Mouse (Mus musculus): ENCODE results near the gene Tmem144. TPM values are rescaled to one million over a fixed set of nuclear protein-coding genes. Genes with fewer than 3 reads are reported as not detected.
"Not testable (repeated sequence)": the region's sequence is repeated elsewhere in the genome, so short reads cannot be mapped to it uniquely, and the experiment has no call there.

The Tmem144 gene
- polyA plus RNA-seq, 1 experiment from 2014 or later = 4.9 TPM

- H3K4me1 ChIP-seq (replicated peaks; ENCODE audit: control insufficient read depth, insufficient read depth, low read length) = 0 out of 2 replicates have a peak, but pooled peaks cover 2% of the 10 kb centered on the region
- no peak overlapping the region for H3K4me3 ChIP-seq (ENCODE audit: low read depth, low read length)
- H3K27ac ChIP-seq (ENCODE audit: low read depth, low read length) = no peak overlapping the region
- WGBS = 45% methylated on average over 3 of the region's 3 CpGs
- DNase-seq (ENCODE audit: low spot score) (no peak), ATAC-seq (replicated peaks; ENCODE audit: low FRiP score) (no peak)
- H3K9ac ChIP-seq (ENCODE audit: low read depth, low read length) = no peak overlapping the region
- H3K36me3 ChIP-seq (ENCODE audit: control insufficient read depth, insufficient read depth, low read length) = no peaks in the 10 kb centered on the region
- no peak overlapping the region for H3K4me2 ChIP-seq
- H3K27me3 ChIP-seq (replicated peaks; ENCODE audit: control insufficient read depth, insufficient read depth, low read length) = no peaks in the 10 kb centered on the region
- H3K9me3 ChIP-seq (ENCODE audit: control insufficient read depth, low read length) = no peaks in the 10 kb centered on the region
Observed at GRCm38 (mm10) chr3:79811632-79812031, 40.9 kb downstream of the Tmem144 start.

DNA sequence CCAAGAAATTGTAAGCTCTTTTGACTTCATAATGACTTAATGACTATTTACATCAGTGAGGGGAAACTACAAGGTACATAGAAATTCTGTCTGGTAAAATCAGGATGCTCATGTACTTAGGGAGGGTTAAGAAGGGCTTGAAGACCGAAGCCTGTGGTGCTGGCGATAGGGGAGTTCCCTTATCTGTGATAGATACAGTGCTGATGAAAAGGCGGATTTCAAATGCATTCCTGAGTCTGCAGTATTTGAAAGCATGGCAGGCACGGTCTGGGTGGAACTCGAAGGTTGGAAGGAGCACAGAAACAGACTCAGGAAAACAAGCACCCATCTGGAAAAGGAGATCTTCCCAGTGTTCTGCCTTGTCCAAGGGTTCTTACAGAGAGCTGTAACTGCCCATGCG lies 42.0 kb downstream of the Tmem144 start:
- no peak for DNase-seq (ENCODE audit: low spot score)
- Histone ChIP-seq H3K9me3 (ENCODE audit: control insufficient read depth, low read length) (no peaks in the 10 kb centered on the region), H3K27ac (ENCODE audit: low read depth, low read length) (no peak overlapping the region), H3K27me3 (replicated peaks; ENCODE audit: control insufficient read depth, insufficient read depth, low read length) (no peaks in the 10 kb centered on the region), H3K4me2 (no peak overlapping the region), H3K4me1 (replicated peaks; ENCODE audit: control insufficient read depth, insufficient read depth, low read length) (0 out of 2 replicates have a peak, but pooled peaks cover 2% of the 10 kb centered on the region), H3K36me3 (ENCODE audit: control insufficient read depth, insufficient read depth, low read length) (no peaks in the 10 kb centered on the region), H3K4me3 (ENCODE audit: low read depth, low read length) (no peak overlapping the region), H3K9ac (ENCODE audit: low read depth, low read length) (no peak overlapping the region)
- 47% methylated on average over 6 of the region's 6 CpGs for WGBS
- no peak for ATAC-seq (replicated peaks; ENCODE audit: low FRiP score)

DNA sequence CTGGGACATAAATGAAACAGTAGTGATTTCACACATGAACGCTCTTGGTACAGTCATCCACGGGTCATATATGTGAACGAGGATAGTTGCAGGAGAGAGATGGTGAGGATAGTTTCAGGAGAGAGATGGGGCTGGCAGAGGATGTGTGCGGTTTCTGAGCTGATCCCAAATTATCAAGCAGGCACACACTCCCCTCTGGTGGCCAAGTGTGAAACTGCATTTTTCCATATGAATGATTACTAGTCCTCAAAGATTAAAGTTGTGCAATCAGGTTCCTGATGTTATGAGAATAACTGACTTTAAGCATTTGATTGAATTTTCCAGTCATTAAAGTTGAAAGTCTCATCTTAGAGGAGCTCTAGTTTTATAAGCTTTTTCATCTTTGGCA lies 43.4 kb downstream of the Tmem144 start:
- ATAC-seq (replicated peaks; ENCODE audit: low FRiP score) = 0 out of 2 replicates have a peak, but pooled peaks have one; percentile 34
- H3K4me1 ChIP-seq (replicated peaks; ENCODE audit: control insufficient read depth, insufficient read depth, low read length) = 0 out of 2 replicates have a peak, but pooled peaks cover 2% of the 10 kb centered on the region
- 9% methylated on average over 4 of the region's 4 CpGs for WGBS
- no peaks in the 10 kb centered on the region for H3K27me3 ChIP-seq (replicated peaks; ENCODE audit: control insufficient read depth, insufficient read depth, low read length)
- H3K27ac ChIP-seq (ENCODE audit: low read depth, low read length) = no peak overlapping the region
- H3K9ac ChIP-seq (ENCODE audit: low read depth, low read length) = no peak overlapping the region
- no peak overlapping the region for H3K4me3 ChIP-seq (ENCODE audit: low read depth, low read length)
- H3K36me3 ChIP-seq (ENCODE audit: control insufficient read depth, insufficient read depth, low read length) = no peaks in the 10 kb centered on the region
- no peak overlapping the region for H3K4me2 ChIP-seq
- no peaks in the 10 kb centered on the region for H3K9me3 ChIP-seq (ENCODE audit: control insufficient read depth, low read length)
- DNase-seq (ENCODE audit: low spot score) = peak; percentile 49

- H3K4me1 ChIP-seq (replicated peaks; ENCODE audit: control insufficient read depth, insufficient read depth, low read length) = 0 out of 2 replicates have a peak, but pooled peaks cover 2% of the 10 kb centered on the region
- no peak overlapping the region for H3K9ac ChIP-seq (ENCODE audit: low read depth, low read length)
- no peaks in the 10 kb centered on the region for H3K9me3 ChIP-seq (ENCODE audit: control insufficient read depth, low read length)
- 77% methylated on average over 9 of the region's 9 CpGs for WGBS
- ATAC-seq (replicated peaks; ENCODE audit: low FRiP score) (no peak), DNase-seq (ENCODE audit: low spot score) (no peak)
- no peak overlapping the region for H3K4me3 ChIP-seq (ENCODE audit: low read depth, low read length)
- no peaks in the 10 kb centered on the region for H3K36me3 ChIP-seq (ENCODE audit: control insufficient read depth, insufficient read depth, low read length)
- no peak overlapping the region for H3K4me2 ChIP-seq
- no peaks in the 10 kb centered on the region for H3K27me3 ChIP-seq (replicated peaks; ENCODE audit: control insufficient read depth, insufficient read depth, low read length)
- no peak overlapping the region for H3K27ac ChIP-seq (ENCODE audit: low read depth, low read length)
Observed at GRCm38 (mm10) chr3:79808530-79809179, 43.9 kb downstream of the Tmem144 start.

- not testable (repeated sequence) for H3K27me3 ChIP-seq (replicated peaks; ENCODE audit: control insufficient read depth, insufficient read depth, low read length); H3K9me3 ChIP-seq (ENCODE audit: control insufficient read depth, low read length); H3K4me2 ChIP-seq; DNase-seq (ENCODE audit: low spot score); H3K36me3 ChIP-seq (ENCODE audit: control insufficient read depth, insufficient read depth, low read length); H3K9ac ChIP-seq (ENCODE audit: low read depth, low read length); H3K27ac ChIP-seq (ENCODE audit: low read depth, low read length); H3K4me3 ChIP-seq (ENCODE audit: low read depth, low read length); ATAC-seq (replicated peaks; ENCODE audit: low FRiP score); H3K4me1 ChIP-seq (replicated peaks; ENCODE audit: control insufficient read depth, insufficient read depth, low read length)
- 72% methylated on average over 7 of the region's 7 CpGs for WGBS
Observed at GRCm38 (mm10) chr3:79800761-79801160, 51.8 kb downstream of the Tmem144 start.

DNA sequence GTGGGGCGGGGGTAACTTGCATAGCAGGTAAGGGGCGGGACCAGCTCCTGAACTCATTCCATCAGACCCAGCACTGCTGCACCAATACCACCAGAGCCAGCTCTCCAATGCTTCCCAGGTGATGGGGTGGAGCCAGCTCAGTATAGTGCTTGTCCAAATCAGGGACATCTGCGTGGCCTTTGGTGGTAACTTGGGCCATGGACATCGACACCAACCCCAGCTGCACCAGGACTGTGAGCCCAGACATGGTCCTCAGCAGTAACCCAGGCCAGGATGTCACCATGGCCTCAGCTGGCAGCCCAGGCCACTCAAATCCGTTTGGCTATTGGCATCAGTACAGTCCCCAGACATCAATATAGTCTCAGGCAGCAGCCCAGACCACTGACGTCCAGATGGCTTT lies 60.3 kb downstream of the Tmem144 start:
- H3K4me2 ChIP-seq = no peak overlapping the region
- ATAC-seq (replicated peaks; ENCODE audit: low FRiP score) (no peak), DNase-seq (ENCODE audit: low spot score) (no peak)
- H3K36me3 ChIP-seq (ENCODE audit: control insufficient read depth, insufficient read depth, low read length) = no peaks in the 10 kb centered on the region
- no peak overlapping the region for H3K27ac ChIP-seq (ENCODE audit: low read depth, low read length)
- H3K4me3 ChIP-seq (ENCODE audit: low read depth, low read length) = no peak overlapping the region
- H3K27me3 ChIP-seq (replicated peaks; ENCODE audit: control insufficient read depth, insufficient read depth, low read length) = no peaks in the 10 kb centered on the region
- no peak overlapping the region for H3K9ac ChIP-seq (ENCODE audit: low read depth, low read length)
- H3K4me1 ChIP-seq (replicated peaks; ENCODE audit: control insufficient read depth, insufficient read depth, low read length) = no peaks in the 10 kb centered on the region
- H3K9me3 ChIP-seq (ENCODE audit: control insufficient read depth, low read length) = no peaks in the 10 kb centered on the region
- WGBS = 74% methylated on average over 6 of the region's 6 CpGs

- Histone ChIP-seq H3K4me3 (ENCODE audit: low read depth, low read length) (no peak overlapping the region), H3K9ac (ENCODE audit: low read depth, low read length) (no peak overlapping the region), H3K4me1 (replicated peaks; ENCODE audit: control insufficient read depth, insufficient read depth, low read length) (no peaks in the 10 kb centered on the region), H3K36me3 (ENCODE audit: control insufficient read depth, insufficient read depth, low read length) (no peaks in the 10 kb centered on the region), H3K9me3 (ENCODE audit: control insufficient read depth, low read length) (no peaks in the 10 kb centered on the region), H3K27me3 (replicated peaks; ENCODE audit: control insufficient read depth, insufficient read depth, low read length) (no peaks in the 10 kb centered on the region), H3K27ac (ENCODE audit: low read depth, low read length) (no peak overlapping the region), H3K4me2 (no peak overlapping the region)
- ATAC-seq (replicated peaks; ENCODE audit: low FRiP score) (no peak), DNase-seq (ENCODE audit: low spot score) (no peak)
- 59% methylated on average over 3 of the region's 3 CpGs for WGBS
Observed at GRCm38 (mm10) chr3:79790324-79790723, 62.2 kb downstream of the Tmem144 start.

DNA sequence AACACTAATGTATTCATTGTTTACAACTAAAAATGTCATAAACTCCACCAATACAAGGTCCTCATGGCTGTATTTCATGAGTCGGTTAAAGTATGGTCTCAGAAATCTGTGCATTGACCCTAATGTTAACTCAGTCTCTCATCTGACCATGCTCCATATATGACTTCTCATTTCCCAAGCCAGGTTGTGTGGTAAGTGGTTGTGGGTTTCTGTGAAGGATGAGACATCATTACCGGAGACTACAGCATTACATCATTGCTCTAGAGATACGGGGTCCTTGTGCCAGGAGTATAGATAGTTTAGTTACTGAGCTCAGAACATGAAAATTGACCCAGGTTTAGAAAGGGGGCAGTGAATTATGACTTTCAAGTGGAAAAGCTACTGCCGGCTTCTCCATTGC lies 63.0 kb downstream of the Tmem144 start:
- Histone ChIP-seq H3K27ac (ENCODE audit: low read depth, low read length) (no peak overlapping the region), H3K4me3 (ENCODE audit: low read depth, low read length) (no peak overlapping the region), H3K36me3 (ENCODE audit: control insufficient read depth, insufficient read depth, low read length) (no peaks in the 10 kb centered on the region), H3K9ac (ENCODE audit: low read depth, low read length) (no peak overlapping the region), H3K9me3 (ENCODE audit: control insufficient read depth, low read length) (no peaks in the 10 kb centered on the region), H3K4me1 (replicated peaks; ENCODE audit: control insufficient read depth, insufficient read depth, low read length) (no peaks in the 10 kb centered on the region), H3K27me3 (replicated peaks; ENCODE audit: control insufficient read depth, insufficient read depth, low read length) (no peaks in the 10 kb centered on the region), H3K4me2 (no peak overlapping the region)
- ATAC-seq (replicated peaks; ENCODE audit: low FRiP score) = no peak
- 63% methylated on average over 4 of the region's 4 CpGs for WGBS
- DNase-seq (ENCODE audit: low spot score) = no peak

- Histone ChIP-seq H3K27me3 (replicated peaks; ENCODE audit: control insufficient read depth, insufficient read depth, low read length) (no peaks in the 10 kb centered on the region), H3K4me2 (no peak overlapping the region), H3K9ac (ENCODE audit: low read depth, low read length) (no peak overlapping the region), H3K4me1 (replicated peaks; ENCODE audit: control insufficient read depth, insufficient read depth, low read length) (no peaks in the 10 kb centered on the region), H3K36me3 (ENCODE audit: control insufficient read depth, insufficient read depth, low read length) (no peaks in the 10 kb centered on the region), H3K27ac (ENCODE audit: low read depth, low read length) (no peak overlapping the region), H3K9me3 (ENCODE audit: control insufficient read depth, low read length) (no peaks in the 10 kb centered on the region), H3K4me3 (ENCODE audit: low read depth, low read length) (no peak overlapping the region)
- ATAC-seq (replicated peaks; ENCODE audit: low FRiP score) (no peak), DNase-seq (ENCODE audit: low spot score) (no peak)
- 69% methylated on average over 6 of the region's 6 CpGs for WGBS
Observed at GRCm38 (mm10) chr3:79788959-79789358, 63.6 kb downstream of the Tmem144 start.

Measured in liver, embryonic 11.5 days (tissue).